Mouse (Mus musculus) brain, embryonic 14.5 days (tissue): ENCODE results near the gene Pknox2. TPM values are rescaled to one million over a fixed set of nuclear protein-coding genes. Genes with fewer than 3 reads are reported as not detected.

Experiments used
- DNase-seq: peaks from one replicate; pipeline ENCODE4 v3.0.0-alpha.2; 2011; ENCODE audit warnings: low read depth
- CTCF ChIP-seq: fragments of 200-500 bp; IDR thresholded peaks from 2 replicates; pipeline ENCODE4 v1.5.1; 2012; ENCODE audit warnings: inconsistent platforms, mild to moderate bottlenecking, moderate library complexity, borderline replicate concordance; ENCODE audit not compliant: insufficient read depth, insufficient read length; ENCODE audit errors: extremely low read depth
- POLR2A ChIP-seq: fragments of 200-500 bp; IDR thresholded peaks from 2 replicates; pipeline ENCODE4 v1.6.1; 2012; ENCODE audit warnings: mild to moderate bottlenecking, inconsistent platforms, borderline replicate concordance; ENCODE audit not compliant: poor library complexity, insufficient read depth, insufficient read length, severe bottlenecking; ENCODE audit errors: extremely low read depth
- polyA plus RNA-seq: library from polyadenylated mRNA; depleted of rRNA; stranded (reverse); fragments of >200 nt; gene quantifications from 2 replicates; pipeline ENCODE4 v1.2.3, GENCODE M21; 2012

Gene Pknox2
- polyA plus RNA-seq, 1 experiment: 38.3 TPM

DNA sequence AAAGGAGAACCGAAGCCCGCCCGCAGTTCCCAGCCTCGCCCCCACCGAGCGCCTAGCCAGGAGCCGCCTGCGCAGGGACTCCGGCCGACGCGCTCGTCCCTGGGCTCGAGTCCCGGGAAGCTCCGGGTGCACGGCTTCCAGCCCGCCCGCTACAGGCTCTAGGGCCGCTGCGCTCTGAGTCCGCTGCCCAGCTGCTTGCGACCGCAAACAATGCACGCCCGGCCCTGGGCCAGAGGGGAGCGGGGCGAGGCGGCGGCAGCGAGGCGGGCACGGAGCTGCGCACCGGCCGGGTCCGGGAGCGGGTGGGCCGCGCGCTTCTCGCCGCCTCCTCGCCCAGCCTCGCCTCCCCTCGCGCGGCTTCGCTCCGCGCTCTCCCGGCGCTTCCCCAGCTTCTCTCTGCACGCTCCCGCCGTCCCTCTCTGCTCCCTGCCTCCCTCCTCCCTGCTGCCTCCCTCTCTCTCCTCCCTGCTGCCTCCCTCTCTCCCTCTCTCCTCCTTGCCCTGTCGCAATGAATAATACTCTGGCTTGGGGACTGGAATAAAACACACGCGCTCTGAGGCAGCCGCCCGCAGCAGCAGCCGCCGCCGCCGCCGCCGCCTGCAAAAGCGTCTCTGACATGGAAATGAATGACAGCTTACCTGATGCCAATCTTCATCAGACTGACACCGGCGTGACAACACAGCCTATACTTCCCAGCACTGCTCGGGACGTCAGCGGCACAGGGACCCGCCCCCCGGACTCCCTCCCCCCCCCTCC, 426 bp downstream of the Pknox2 start:
- peak; percentile 98 for DNase-seq
- peak; percentile 63; the same call in 1 of the 2 replicates for TF ChIP-seq POLR2A
- TF ChIP-seq CTCF: no peak

DNA sequence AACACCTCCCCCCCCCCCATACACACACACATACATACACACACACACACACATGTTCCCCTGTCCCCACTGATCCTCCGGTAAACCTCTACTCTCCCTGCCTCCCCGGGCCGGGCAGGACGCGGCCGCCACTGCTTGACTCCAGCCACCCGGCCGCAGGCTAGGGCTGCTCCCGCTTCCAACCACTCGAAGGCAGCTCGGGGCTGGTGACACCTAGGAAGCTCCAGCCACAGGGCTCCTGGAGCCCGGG, 929 bp downstream of the Pknox2 start:
- peak; percentile 69 for DNase-seq
- TF ChIP-seq POLR2A: no peak
- no peak for TF ChIP-seq CTCF

DNA sequence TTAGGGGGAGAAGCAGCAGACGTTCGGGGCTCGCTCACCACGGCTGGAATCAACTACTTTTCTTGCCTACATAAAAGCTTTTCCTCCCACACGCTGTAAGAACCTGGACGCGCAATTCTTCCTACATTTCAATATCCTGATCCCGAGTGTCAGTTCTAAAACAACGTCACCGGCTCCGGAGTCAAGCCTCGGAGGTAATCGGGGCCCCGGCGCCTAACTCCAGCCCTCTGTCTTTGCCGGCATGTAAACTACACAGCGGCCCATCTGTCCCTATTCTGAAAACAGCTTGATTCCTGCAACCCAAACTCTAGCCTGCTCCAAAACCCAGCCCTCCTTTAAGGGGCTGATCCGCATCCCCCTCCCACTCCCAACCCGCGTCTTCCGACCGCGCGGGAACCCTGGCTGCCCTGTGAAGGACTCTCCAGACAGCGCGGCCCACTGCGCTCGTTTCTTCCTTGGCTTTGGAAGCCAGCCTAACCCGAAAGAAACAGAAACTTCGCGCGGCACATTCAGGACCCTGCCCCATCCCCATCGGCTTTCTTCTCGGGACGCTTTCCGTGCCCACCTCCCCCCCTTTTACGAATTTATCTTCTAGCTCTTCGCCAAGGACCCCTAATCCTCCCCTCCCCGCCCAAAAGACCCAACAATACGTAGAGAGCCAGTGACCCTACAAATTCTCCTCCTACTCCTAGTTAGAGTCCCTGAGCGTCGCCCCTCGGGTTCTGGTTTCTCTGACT, 1.4 kb downstream of the Pknox2 start:
- DNase-seq: peak; percentile 76
- TF ChIP-seq POLR2A: no peak
- no peak for TF ChIP-seq CTCF

DNA sequence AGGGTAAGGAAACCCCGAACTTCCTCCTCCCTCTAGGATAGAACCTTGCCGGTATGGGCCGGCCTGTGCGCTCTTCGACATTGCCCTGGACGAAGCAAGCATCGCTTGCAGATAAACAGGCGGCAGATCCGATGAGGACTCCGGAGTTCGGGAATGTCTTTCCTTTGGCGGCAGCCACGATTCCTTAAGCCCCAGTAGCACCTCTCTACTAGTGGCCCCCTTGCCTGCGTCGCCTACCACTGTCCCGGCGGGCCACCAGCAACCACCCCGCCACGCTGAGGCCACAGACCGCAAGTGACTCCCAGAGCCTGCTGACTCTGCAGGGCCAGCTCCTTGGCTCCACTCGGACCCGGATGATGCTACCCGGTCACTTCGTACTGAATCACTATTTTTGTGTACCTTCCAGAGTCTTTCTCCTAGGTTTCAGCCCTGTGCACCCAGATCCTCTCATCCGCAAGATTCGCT, 2.0 kb downstream of the Pknox2 start:
- DNase-seq: peak; percentile 57
- TF ChIP-seq CTCF (no peak), POLR2A (no peak)

DNA sequence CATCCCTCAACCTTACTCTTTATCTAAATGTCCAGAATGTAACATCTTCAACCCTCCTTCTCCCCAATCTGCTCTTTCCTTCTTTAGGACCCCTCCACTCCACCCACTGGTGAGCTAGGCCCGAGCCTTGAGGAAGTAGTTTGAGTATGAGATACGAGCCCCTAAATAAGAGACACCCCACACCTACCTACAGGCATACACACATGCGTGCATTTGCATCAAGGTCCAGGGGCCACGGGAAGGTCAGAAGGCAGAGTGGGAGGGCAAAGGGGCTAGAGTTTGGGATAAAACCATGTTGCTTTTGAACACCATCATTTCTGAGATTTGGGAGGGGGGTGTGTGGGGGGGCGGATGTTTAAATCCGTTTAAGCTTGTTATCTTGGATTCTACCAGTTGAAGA, 2.5 kb downstream of the Pknox2 start:
- TF ChIP-seq CTCF (no peak), POLR2A (no peak)
- DNase-seq: peak; percentile 49

DNA sequence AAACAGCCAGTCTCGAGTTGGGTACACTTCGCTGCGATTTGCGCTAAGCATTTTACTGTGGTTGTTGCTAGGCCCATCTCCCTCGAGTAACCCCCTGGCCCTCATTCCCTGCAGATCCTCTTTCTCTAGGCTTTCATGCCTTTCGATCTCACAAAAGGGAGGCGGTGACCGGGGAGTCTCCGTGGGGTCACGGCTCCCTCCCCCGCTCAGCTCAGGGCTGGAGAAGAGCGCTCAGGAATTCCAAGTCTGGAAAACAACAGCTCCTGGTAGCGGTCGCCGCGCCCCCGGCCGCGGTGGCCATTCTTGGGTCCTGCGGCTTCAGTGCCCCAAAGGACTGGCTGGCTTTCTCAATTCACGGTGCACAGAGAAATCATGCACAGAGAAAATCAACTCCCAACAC, 3.0 kb downstream of the Pknox2 start:
- peak; percentile 49; the same call in 1 of the 2 replicates for TF ChIP-seq CTCF
- TF ChIP-seq POLR2A: no peak
- DNase-seq: peak; percentile 77

DNA sequence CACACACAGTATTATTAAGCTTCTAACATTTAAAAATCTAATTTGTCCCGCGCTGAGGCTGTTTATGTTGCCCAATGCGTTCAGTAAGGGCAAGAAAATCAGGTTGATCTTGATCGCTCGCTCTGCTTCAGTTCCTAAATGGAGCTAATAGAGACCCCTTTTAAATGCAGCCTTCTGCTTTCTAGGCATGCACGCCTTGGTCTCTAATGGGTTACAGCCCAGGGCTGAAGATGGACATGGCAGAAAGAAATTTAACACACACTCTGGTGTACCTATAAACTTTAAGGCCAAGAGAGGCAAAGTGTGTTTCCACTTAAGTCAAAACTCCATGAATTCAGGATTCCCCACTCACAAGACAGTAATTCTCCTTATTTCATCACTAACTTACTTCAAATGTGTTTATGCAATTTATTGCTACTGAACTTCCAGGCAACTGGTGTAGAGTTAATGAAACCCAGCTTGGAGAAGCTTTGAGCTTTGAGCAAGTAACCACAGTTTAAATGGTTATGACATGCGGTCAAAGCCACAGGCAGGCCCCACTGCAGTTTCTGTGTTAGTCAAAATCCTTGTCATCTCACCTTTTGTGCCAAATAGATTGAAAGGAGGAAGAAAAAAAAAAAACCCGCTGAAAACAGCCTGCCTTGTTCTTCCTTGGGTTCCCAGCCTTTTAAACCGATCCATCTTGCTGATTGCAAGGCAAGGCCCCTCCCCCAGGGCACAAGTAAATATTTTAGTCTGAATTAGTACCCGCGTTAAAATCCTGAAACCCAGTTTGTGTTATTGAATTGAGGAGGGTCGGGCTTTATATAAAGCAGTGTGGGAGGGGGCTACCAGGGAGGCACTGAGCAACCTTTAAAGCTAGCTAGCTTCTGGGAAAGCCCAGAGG, 3.9 kb downstream of the Pknox2 start:
- peak; percentile 67 for DNase-seq
- TF ChIP-seq CTCF (no peak), POLR2A (no peak)

DNA sequence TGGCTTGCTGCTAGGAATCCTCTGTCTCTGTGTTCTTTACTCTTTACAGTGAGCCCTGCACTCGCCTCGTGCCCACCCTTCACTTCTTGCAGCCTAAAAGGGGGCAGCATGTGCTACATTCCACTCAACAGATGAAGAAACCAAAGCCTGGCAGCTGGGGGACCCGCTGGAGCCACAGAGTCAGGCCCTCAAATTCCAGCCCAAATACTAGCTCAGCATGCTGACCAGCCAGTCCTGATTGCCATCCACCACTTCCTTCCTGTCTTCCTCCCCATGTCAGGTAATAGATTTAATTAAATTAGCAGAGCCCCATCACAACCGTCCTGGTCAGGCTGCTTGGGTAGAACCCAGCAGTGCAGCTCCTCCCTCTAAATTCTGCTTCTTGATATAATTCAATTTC, 5.1 kb downstream of the Pknox2 start:
- no peak for TF ChIP-seq POLR2A
- TF ChIP-seq CTCF: no peak
- DNase-seq: no peak

DNA sequence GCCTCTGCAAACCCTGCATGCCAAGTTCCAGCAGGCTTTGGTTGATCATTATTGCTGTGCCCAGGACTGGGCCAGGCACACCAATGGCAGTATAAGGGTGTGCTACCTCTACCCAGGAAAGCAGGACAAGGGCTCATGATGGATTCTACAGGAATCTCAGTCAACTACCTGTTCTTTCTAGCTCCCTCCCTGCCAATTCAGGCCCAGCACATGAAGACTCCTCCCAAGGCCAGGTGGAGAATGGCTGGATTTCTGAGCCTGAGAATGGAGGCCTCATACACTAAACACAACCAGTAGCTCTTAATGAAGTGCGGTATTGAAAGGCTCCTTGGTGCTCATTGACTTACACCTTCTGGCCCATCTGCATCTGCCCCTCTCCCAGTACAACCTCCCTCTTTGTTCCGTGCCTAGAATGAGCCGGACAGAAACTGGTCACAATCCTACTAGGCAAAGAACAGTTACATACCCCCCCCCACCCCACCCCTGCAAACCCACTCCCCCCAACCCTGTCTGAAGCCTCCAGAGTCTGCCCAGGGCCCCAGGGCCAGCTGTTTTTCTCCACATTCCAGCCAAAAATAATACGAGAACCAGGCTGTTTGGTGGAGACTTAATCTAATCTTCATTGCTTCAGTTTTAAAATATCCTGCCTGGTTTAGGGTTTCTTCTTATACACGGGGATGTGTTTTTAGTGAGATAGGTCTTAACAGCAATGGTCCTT, 6.6 kb downstream of the Pknox2 start:
- TF ChIP-seq POLR2A (no peak), CTCF (no peak)
- no peak for DNase-seq

DNA sequence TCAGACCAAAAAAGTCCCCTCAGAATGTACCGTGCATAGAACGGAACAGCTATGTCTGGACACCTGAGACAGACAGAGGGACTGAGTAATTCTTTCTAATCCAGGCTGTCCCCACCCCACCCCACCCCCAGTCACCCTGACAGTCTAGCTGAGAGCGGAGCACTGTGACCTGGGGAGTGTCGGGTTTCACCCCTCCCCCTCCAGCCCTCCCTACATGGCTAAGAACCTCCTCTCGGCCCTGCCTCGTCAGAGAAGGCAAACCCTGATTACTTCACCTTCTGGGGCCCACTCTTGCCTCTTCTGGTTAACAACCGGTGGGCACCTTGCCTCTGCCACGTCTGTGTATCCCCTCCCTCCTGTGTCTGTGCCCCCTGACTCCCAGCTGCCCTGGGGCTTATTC, 7.7 kb downstream of the Pknox2 start:
- no peak for TF ChIP-seq CTCF
- no peak for TF ChIP-seq POLR2A
- DNase-seq: peak; percentile 67
